In genomic region chr12:80106896-80107667, GRCm38 (mm10) we compare ENCODE assay signal across 10 mouse cellular contexts. TPM values are rescaled to one million over a fixed set of nuclear protein-coding genes. Genes with fewer than 3 reads are reported as not detected.
DNase-seq lines count a peak whose midpoint lies in the region; ATAC-seq lines count a peak whose summit lies in the region.
"Had no signal": no experiment of that assay in that cellular context is flagged by ENCODE, and none has a peak within 500 bp of the region (broad histone marks: within the 10 kb centered on the region; RNA-seq: fewer than 3 reads in every experiment).

No protein-coding gene starts in this region.

- H3K9ac ChIP-seq in heart, embryonic 15.5 days: no peak overlapping the region
- H3K9ac ChIP-seq in midbrain, embryonic 15.5 days: no peak overlapping the region
- H3K9ac ChIP-seq in midbrain, embryonic 14.5 days (replicated peaks; ENCODE audit: low read length): no peak overlapping the region
- no peak overlapping the region for H3K9ac ChIP-seq in hindbrain, embryonic 13.5 days
- no peak overlapping the region; the same call in 1 of the 2 replicates for H3K9ac ChIP-seq in stomach, embryonic 16.5 days (ENCODE audit: low read length)

- peaks cover 17% of the 10 kb centered on the region for H3K36me3 ChIP-seq in heart, embryonic 15.5 days
- no peaks in the 10 kb centered on the region for H3K36me3 ChIP-seq in midbrain, embryonic 15.5 days (replicated peaks)
- peaks cover 7% of the 10 kb centered on the region; the same call in 1 of the 2 replicates for H3K36me3 ChIP-seq in midbrain, embryonic 14.5 days (ENCODE audit: control insufficient read depth, insufficient read depth, low read length)
- no peaks in the 10 kb centered on the region for H3K36me3 ChIP-seq in hindbrain, embryonic 13.5 days
- peaks cover 19% of the 10 kb centered on the region for H3K36me3 ChIP-seq in stomach, embryonic 16.5 days (ENCODE audit: control insufficient read depth, insufficient read depth, low read length)

- ATAC-seq in heart, embryonic 15.5 days (replicated peaks; ENCODE audit: insufficient number of reproducible peaks, insufficient read depth, low FRiP score, low read depth): no peak
- no peak for ATAC-seq in midbrain, embryonic 15.5 days (replicated peaks)
- no peak for ATAC-seq in midbrain, embryonic 14.5 days (ENCODE audit: low FRiP score, low TSS enrichment)
- ATAC-seq in hindbrain, embryonic 13.5 days (ENCODE audit: low FRiP score): no peak
- no peak for ATAC-seq in stomach, embryonic 16.5 days (ENCODE audit: insufficient read depth, low FRiP score)
- ATAC-seq: Patski had no signal

- H3K4me2 ChIP-seq in heart, embryonic 15.5 days: no peak overlapping the region
- H3K4me2 ChIP-seq in midbrain, embryonic 15.5 days: no peak overlapping the region
- no peak overlapping the region for H3K4me2 ChIP-seq in midbrain, embryonic 14.5 days (ENCODE audit: low read length)
- H3K4me2 ChIP-seq in hindbrain, embryonic 13.5 days: no peak overlapping the region
- no peak overlapping the region for H3K4me2 ChIP-seq in stomach, embryonic 16.5 days (ENCODE audit: low read depth, low read length)

- H3K27ac ChIP-seq in heart, embryonic 15.5 days: peak overlapping the region; percentile 32
- 0 out of 2 replicates have a peak overlapping the region, but pooled peaks have one; percentile 25 for H3K27ac ChIP-seq in midbrain, embryonic 15.5 days
- H3K27ac ChIP-seq in midbrain, embryonic 14.5 days (replicated peaks; ENCODE audit: low read depth, low read length): no peak overlapping the region
- peak overlapping the region; percentile 30; the same call in 1 of the 2 replicates for H3K27ac ChIP-seq in hindbrain, embryonic 13.5 days
- H3K27ac ChIP-seq in stomach, embryonic 16.5 days (ENCODE audit: low read length): peak overlapping the region; percentile 21; the same call in 1 of the 2 replicates

- no peaks in the 10 kb centered on the region for H3K9me3 ChIP-seq in heart, embryonic 15.5 days (replicated peaks)
- H3K9me3 ChIP-seq in midbrain, embryonic 15.5 days: no peaks in the 10 kb centered on the region
- H3K9me3 ChIP-seq in midbrain, embryonic 14.5 days (ENCODE audit: control insufficient read depth, low read length): no peaks in the 10 kb centered on the region; the same call in 1 of the 2 replicates
- H3K9me3 ChIP-seq in hindbrain, embryonic 13.5 days: no peaks in the 10 kb centered on the region
- H3K9me3 ChIP-seq in stomach, embryonic 16.5 days (replicated peaks; ENCODE audit: control insufficient read depth, low read length): no peaks in the 10 kb centered on the region

- peaks cover 23% of the 10 kb centered on the region for H3K4me1 ChIP-seq in heart, embryonic 15.5 days (replicated peaks)
- peaks cover 13% of the 10 kb centered on the region for H3K4me1 ChIP-seq in midbrain, embryonic 15.5 days
- H3K4me1 ChIP-seq in midbrain, embryonic 14.5 days (ENCODE audit: control insufficient read depth, insufficient read depth, low read length): no peaks in the 10 kb centered on the region
- peaks cover 21% of the 10 kb centered on the region for H3K4me1 ChIP-seq in hindbrain, embryonic 13.5 days (replicated peaks)
- no peaks in the 10 kb centered on the region; the same call in 1 of the 2 replicates for H3K4me1 ChIP-seq in stomach, embryonic 16.5 days (ENCODE audit: control insufficient read depth, insufficient read depth, low read length)

- no peak overlapping the region for H3K4me3 ChIP-seq in heart, embryonic 15.5 days
- no peak overlapping the region for H3K4me3 ChIP-seq in midbrain, embryonic 15.5 days
- H3K4me3 ChIP-seq in midbrain, embryonic 14.5 days (replicated peaks; ENCODE audit: low read depth, low read length): no peak overlapping the region
- no peak overlapping the region for H3K4me3 ChIP-seq in hindbrain, embryonic 13.5 days
- H3K4me3 ChIP-seq in stomach, embryonic 16.5 days (replicated peaks; ENCODE audit: low read length): no peak overlapping the region

- H3K27me3 ChIP-seq in heart, embryonic 15.5 days: no peaks in the 10 kb centered on the region
- peaks cover 4% of the 10 kb centered on the region; the same call in 1 of the 2 replicates for H3K27me3 ChIP-seq in midbrain, embryonic 15.5 days (replicated peaks)
- H3K27me3 ChIP-seq in midbrain, embryonic 14.5 days (ENCODE audit: control insufficient read depth, insufficient read depth, low read length): peaks cover 11% of the 10 kb centered on the region
- H3K27me3 ChIP-seq in hindbrain, embryonic 13.5 days: peaks cover 16% of the 10 kb centered on the region
- H3K27me3 ChIP-seq in stomach, embryonic 16.5 days (ENCODE audit: control insufficient read depth, insufficient read depth, low read length): no peaks in the 10 kb centered on the region
- H3K27me3 ChIP-seq: Patski had no signal

- 94% methylated on average over 3 of the region's 3 CpGs for WGBS in heart, embryonic 15.5 days
- WGBS in midbrain, embryonic 15.5 days: 90% methylated on average over 3 of the region's 3 CpGs
- WGBS in midbrain, embryonic 14.5 days: 94% methylated on average over 3 of the region's 3 CpGs
- WGBS in hindbrain, embryonic 13.5 days: 93% methylated on average over 3 of the region's 3 CpGs
- 82% methylated on average over 3 of the region's 3 CpGs for whole genome bisulfite sequencing in stomach, embryonic 16.5 days

- no peak for DNase-seq in heart, adult 18-20 months
- no peak for DNase-seq in midbrain, embryonic 14.5 days
- DNase-seq in adrenal gland, postnatal 4 days (ENCODE audit: low spot score in 2 of 2): no peak
- no peak for DNase-seq in left cerebral cortex, adult 8-10 months (ENCODE audit: low spot score in 2 of 2)
- DNase-seq: cerebellum, adult 11-12 months had no signal

RNA-seq across cellular contexts. Expression of gene Zfp36l1, which starts 5.7 kb away (rescaled TPM):
- polyA plus RNA-seq in heart, embryonic 15.5 days (2015; fragmentation: Nextera tagmentation; extraction: Ambion mirVana): 94.7 and 107 TPM in 2 replicates
- total RNA-seq in heart, adult 18-20 months (2021): 10 to 100 TPM; 84.9 to 91.1 TPM
- 37.1 and 41.4 TPM in 2 replicates for polyA plus RNA-seq in midbrain, embryonic 15.5 days (2015; fragmentation: Nextera tagmentation; extraction: Ambion mirVana)
- 32.3 and 52.3 TPM in 2 replicates for polyA plus RNA-seq in midbrain, embryonic 14.5 days (2014; fragmentation: Nextera tagmentation; extraction: Ambion mirVana)
- polyA plus RNA-seq in hindbrain, embryonic 13.5 days (2015; fragmentation: Nextera tagmentation; extraction: Ambion mirVana): 44.6 and 53.1 TPM in 2 replicates
- polyA plus RNA-seq in stomach, embryonic 16.5 days (2015; fragmentation: Nextera tagmentation; extraction: Ambion mirVana): 137 and 140 TPM in 2 replicates
- 100 to 1,000 TPM; 264 to 275 TPM for total RNA-seq in adrenal gland, postnatal 4 days (2021)
- total RNA-seq in left cerebral cortex, adult 8-10 months (2022): 10 to 100 TPM; 26.7 to 46.5 (median 33.3) TPM
